Mouse (Mus musculus): Measurements from ENCODE around the gene Sord. TPM values are rescaled to one million over a fixed set of nuclear protein-coding genes. Genes with fewer than 3 reads are reported as not detected.

The Sord gene
- total and polyA plus RNA-seq, 3 experiments = 91.7 to 230 (median 211) TPM

- no peak for ATAC-seq (ENCODE audit: extremely low read depth, insufficient number of reproducible peaks, low FRiP score, poor library complexity, severe bottlenecking)
- no peaks in the 10 kb centered on the region for H3K36me3 ChIP-seq (replicated peaks)
- DNase-seq (ENCODE audit: low spot score) = no peak
- H3K9me3 ChIP-seq (replicated peaks) = no peaks in the 10 kb centered on the region
- peaks cover 8% of the 10 kb centered on the region for H3K4me1 ChIP-seq (ENCODE audit: insufficient read depth, low read depth, low read length)
- no peak for TF ChIP-seq TAL1 (conservative IDR thresholded peaks at IDR 0.05; ENCODE audit: low read depth, low read length)
- TF ChIP-seq CTCF (IDR thresholded peaks at IDR 0.05; ENCODE audit: low read depth, low read length) = no peak
- TF ChIP-seq POLR2AphosphoS5 (IDR thresholded peaks at IDR 0.05; ENCODE audit: insufficient replicate concordance, low read depth, low read length) = no peak
- no peak for TF ChIP-seq GATA2 (IDR thresholded peaks at IDR 0.05; ENCODE audit: borderline replicate concordance, low read depth, low read length)
- TF ChIP-seq GATA1 (IDR thresholded peaks at IDR 0.05; ENCODE audit: borderline replicate concordance, low read length) = no peak
- H3K27me3 ChIP-seq (ENCODE audit: insufficient read depth, low read length) = peaks cover 66% of the 10 kb centered on the region
- H3K4me3 ChIP-seq (ENCODE audit: low read depth, low read length) = no peak overlapping the region
Measured at GRCm38 (mm10) chr2:122301921-122302573, 67.5 kb downstream of the Sord start.

GRCm38 (mm10) chr2:122302574-122303241 lies 68.2 kb downstream of the Sord start:
- Histone ChIP-seq H3K36me3 (replicated peaks) (no peaks in the 10 kb centered on the region), H3K4me1 (ENCODE audit: insufficient read depth, low read depth, low read length) (peaks cover 8% of the 10 kb centered on the region), H3K9me3 (replicated peaks) (no peaks in the 10 kb centered on the region), H3K27me3 (ENCODE audit: insufficient read depth, low read length) (peaks cover 59% of the 10 kb centered on the region), H3K4me3 (ENCODE audit: low read depth, low read length) (no peak overlapping the region)
- peak; percentile 56 for DNase-seq (ENCODE audit: low spot score)
- TF ChIP-seq CTCF (IDR thresholded peaks at IDR 0.05; ENCODE audit: low read depth, low read length) (peak; percentile 32), GATA1 (IDR thresholded peaks at IDR 0.05; ENCODE audit: borderline replicate concordance, low read length) (no peak), GATA2 (IDR thresholded peaks at IDR 0.05; ENCODE audit: borderline replicate concordance, low read depth, low read length) (no peak)
- ATAC-seq (ENCODE audit: extremely low read depth, insufficient number of reproducible peaks, low FRiP score, poor library complexity, severe bottlenecking) = peak; percentile 75

GRCm38 (mm10) chr2:122304544-122304943 lies 70.0 kb downstream of the Sord start:
- Histone ChIP-seq H3K4me1 (ENCODE audit: insufficient read depth, low read depth, low read length) (peaks cover 8% of the 10 kb centered on the region), H3K27me3 (ENCODE audit: insufficient read depth, low read length) (peaks cover 44% of the 10 kb centered on the region), H3K4me3 (ENCODE audit: low read depth, low read length) (no peak overlapping the region), H3K9me3 (replicated peaks) (no peaks in the 10 kb centered on the region), H3K36me3 (replicated peaks) (no peaks in the 10 kb centered on the region)
- TF ChIP-seq GATA2 (IDR thresholded peaks at IDR 0.05; ENCODE audit: borderline replicate concordance, low read depth, low read length) = no peak
- TF ChIP-seq CTCF (IDR thresholded peaks at IDR 0.05; ENCODE audit: low read depth, low read length) = no peak
- TF ChIP-seq TAL1 (conservative IDR thresholded peaks at IDR 0.05; ENCODE audit: low read depth, low read length) = no peak
- TF ChIP-seq GATA1 (IDR thresholded peaks at IDR 0.05; ENCODE audit: borderline replicate concordance, low read length) = no peak
- TF ChIP-seq POLR2AphosphoS5 (IDR thresholded peaks at IDR 0.05; ENCODE audit: insufficient replicate concordance, low read depth, low read length) = no peak
- no peak for DNase-seq (ENCODE audit: low spot score)
- no peak for ATAC-seq (ENCODE audit: extremely low read depth, insufficient number of reproducible peaks, low FRiP score, poor library complexity, severe bottlenecking)

GRCm38 (mm10) chr2:122305097-122305892 lies 70.7 kb downstream of the Sord start:
- Histone ChIP-seq H3K4me3 (ENCODE audit: low read depth, low read length) (no peak overlapping the region), H3K27me3 (ENCODE audit: insufficient read depth, low read length) (peaks cover 37% of the 10 kb centered on the region), H3K36me3 (replicated peaks) (no peaks in the 10 kb centered on the region), H3K4me1 (ENCODE audit: insufficient read depth, low read depth, low read length) (peaks cover 8% of the 10 kb centered on the region), H3K9me3 (replicated peaks) (no peaks in the 10 kb centered on the region)
- TF ChIP-seq GATA2 (IDR thresholded peaks at IDR 0.05; ENCODE audit: borderline replicate concordance, low read depth, low read length) = no peak
- no peak for TF ChIP-seq TAL1 (conservative IDR thresholded peaks at IDR 0.05; ENCODE audit: low read depth, low read length)
- TF ChIP-seq CTCF (IDR thresholded peaks at IDR 0.05; ENCODE audit: low read depth, low read length) = no peak
- TF ChIP-seq POLR2AphosphoS5 (IDR thresholded peaks at IDR 0.05; ENCODE audit: insufficient replicate concordance, low read depth, low read length) = no peak
- TF ChIP-seq GATA1 (IDR thresholded peaks at IDR 0.05; ENCODE audit: borderline replicate concordance, low read length) = no peak
- no peak for ATAC-seq (ENCODE audit: extremely low read depth, insufficient number of reproducible peaks, low FRiP score, poor library complexity, severe bottlenecking)
- DNase-seq (ENCODE audit: low spot score) = no peak

GRCm38 (mm10) chr2:122306184-122306583 lies 71.6 kb downstream of the Sord start:
- TF ChIP-seq GATA2 (IDR thresholded peaks at IDR 0.05; ENCODE audit: borderline replicate concordance, low read depth, low read length) (no peak), GATA1 (IDR thresholded peaks at IDR 0.05; ENCODE audit: borderline replicate concordance, low read length) (no peak), POLR2AphosphoS5 (IDR thresholded peaks at IDR 0.05; ENCODE audit: insufficient replicate concordance, low read depth, low read length) (no peak), TAL1 (conservative IDR thresholded peaks at IDR 0.05; ENCODE audit: low read depth, low read length) (no peak), CTCF (IDR thresholded peaks at IDR 0.05; ENCODE audit: low read depth, low read length) (no peak)
- Histone ChIP-seq H3K36me3 (replicated peaks) (no peaks in the 10 kb centered on the region), H3K27me3 (ENCODE audit: insufficient read depth, low read length) (peaks cover 30% of the 10 kb centered on the region), H3K9me3 (replicated peaks) (no peaks in the 10 kb centered on the region), H3K4me1 (ENCODE audit: insufficient read depth, low read depth, low read length) (peaks cover 7% of the 10 kb centered on the region), H3K4me3 (ENCODE audit: low read depth, low read length) (no peak overlapping the region)
- ATAC-seq (ENCODE audit: extremely low read depth, insufficient number of reproducible peaks, low FRiP score, poor library complexity, severe bottlenecking) (no peak), DNase-seq (ENCODE audit: low spot score) (no peak)

- TF ChIP-seq POLR2AphosphoS5 (IDR thresholded peaks at IDR 0.05; ENCODE audit: insufficient replicate concordance, low read depth, low read length) = no peak
- H3K4me3 ChIP-seq (ENCODE audit: low read depth, low read length) = no peak overlapping the region
- no peaks in the 10 kb centered on the region for H3K4me1 ChIP-seq (ENCODE audit: insufficient read depth, low read depth, low read length)
- peaks cover 22% of the 10 kb centered on the region for H3K27me3 ChIP-seq (ENCODE audit: insufficient read depth, low read length)
- H3K36me3 ChIP-seq (replicated peaks) = no peaks in the 10 kb centered on the region
- ATAC-seq (ENCODE audit: extremely low read depth, insufficient number of reproducible peaks, low FRiP score, poor library complexity, severe bottlenecking) (no peak), DNase-seq (ENCODE audit: low spot score) (no peak)
- no peaks in the 10 kb centered on the region for H3K9me3 ChIP-seq (replicated peaks)
Measured at GRCm38 (mm10) chr2:122309647-122310046, 75.1 kb downstream of the Sord start.

All from G1E (cell line).